Mouse (Mus musculus): ENCODE data around the gene Fam90a1b.

DNA sequence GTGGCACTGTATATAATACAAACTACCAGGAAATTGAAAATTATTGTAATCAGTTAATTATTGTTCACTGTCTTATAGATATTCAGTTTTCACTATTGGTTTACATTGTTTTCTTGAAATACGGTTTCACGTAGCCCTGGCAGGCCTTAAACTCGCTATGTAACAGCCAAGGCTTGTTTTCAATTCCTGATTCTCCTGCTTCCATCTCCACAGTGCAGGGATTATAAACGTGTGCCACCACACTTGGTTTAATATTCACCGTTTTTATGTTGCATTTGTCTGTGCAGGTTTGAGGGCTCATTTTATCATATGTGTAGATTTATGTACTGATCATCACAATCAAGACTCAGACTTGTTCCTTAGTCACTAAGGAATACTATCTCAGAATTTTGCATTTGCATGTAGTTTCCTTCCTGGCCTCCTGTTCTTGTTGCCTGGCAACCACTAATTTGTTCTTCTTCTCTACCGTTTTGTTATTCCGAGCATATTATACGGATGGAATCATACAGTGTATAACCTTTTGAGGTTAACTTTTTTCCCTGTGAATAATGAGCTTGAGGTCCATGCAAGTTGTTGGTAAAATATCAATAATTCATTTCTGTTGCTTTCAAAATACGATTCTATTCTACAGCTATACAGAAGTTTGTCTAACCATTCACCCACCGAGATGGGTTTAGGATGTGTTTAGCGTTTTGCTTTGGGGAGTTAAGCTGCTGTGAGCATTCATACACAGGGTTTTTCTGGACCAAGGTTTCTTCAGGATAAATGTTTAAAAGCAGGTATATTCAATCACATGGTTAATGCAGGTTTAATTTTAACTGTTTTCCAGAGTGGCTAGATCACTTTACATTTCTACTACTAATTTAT, 45.3 kb downstream of the Fam90a1b start:
- TF ChIP-seq POLR2A (IDR thresholded peaks at IDR 0.05; ENCODE audit: low read depth, low read length) (no peak), CTCF (IDR thresholded peaks at IDR 0.05; ENCODE audit: extremely low read depth, insufficient read depth, insufficient read length, insufficient replicate concordance) (no peak)

Data from spleen, adult 2 months (tissue).